Mouse (Mus musculus) midbrain, embryonic 14.5 days (tissue): Measurements from ENCODE around the gene Ctnna2. TPM values are rescaled to one million over a fixed set of nuclear protein-coding genes. Genes with fewer than 3 reads are reported as not detected.

ENCODE experiments used
- ATAC-seq: fragments of 200-750 bp; cut with Nextera tagmentation; 2 replicates; pipeline ENCODE4 v1.8.0; 2017; ENCODE audit warnings: moderate number of reproducible peaks, moderate library complexity; ENCODE audit not compliant: low FRiP score, low TSS enrichment
- DNase-seq: peaks from one replicate; pipeline ENCODE4 v3.0.0-alpha.2; 2015
- H3K27ac ChIP-seq: fragments of 300-500 bp; sonication (generic); replicated peaks from 2 replicates; pipeline ENCODE4 v1.5.1; 2014; ENCODE audit warnings: mild to moderate bottlenecking, low read depth, low read length, moderate library complexity
- H3K27me3 ChIP-seq: fragments of 300-500 bp; sonication (generic); 2 replicates; pipeline ENCODE4 v1.6.1; 2014; ENCODE audit warnings: low read length, control low read depth, mixed read lengths; ENCODE audit not compliant: control insufficient read depth, insufficient read depth
- H3K36me3 ChIP-seq: fragments of 300-500 bp; sonication (generic); 2 replicates; pipeline ENCODE4 v1.6.1; 2014; ENCODE audit warnings: low read length, control low read depth; ENCODE audit not compliant: control insufficient read depth, insufficient read depth
- H3K4me1 ChIP-seq: fragments of 300-500 bp; sonication (generic); 2 replicates; pipeline ENCODE4 v1.6.1; 2014; ENCODE audit warnings: mild to moderate bottlenecking, antibody characterized with exemption, low read length, control low read depth; ENCODE audit not compliant: control insufficient read depth, insufficient read depth
- H3K4me2 ChIP-seq: fragments of 300-500 bp; sonication (generic); 2 replicates; pipeline ENCODE4 v1.6.1; 2014; ENCODE audit warnings: mild to moderate bottlenecking, low read length, moderate library complexity
- H3K4me3 ChIP-seq: fragments of 300-500 bp; sonication (generic); replicated peaks from 2 replicates; pipeline ENCODE4 v1.5.1; 2014; ENCODE audit warnings: low read depth, low read length
- H3K9ac ChIP-seq: fragments of 300-500 bp; sonication (generic); replicated peaks from 2 replicates; pipeline ENCODE4 v1.6.1; 2014; ENCODE audit warnings: mild to moderate bottlenecking, low read length, moderate library complexity
- H3K9me3 ChIP-seq: fragments of 300-500 bp; sonication (generic); 2 replicates; pipeline ENCODE4 v1.6.1; 2016; ENCODE audit warnings: low read length, control low read depth, mixed read lengths; ENCODE audit not compliant: control insufficient read depth
- WGBS: fragments of 180-500 bp; shearing (Covaris S2); extraction: QIAGEN DNeasy Blood & Tissue Kit; methylation state at CpG from one replicate; pipeline ENCODE4 v1.1.7; 2014; 5-methylcytosine and 5-hydroxymethylcytosine counted together
- polyA plus RNA-seq: library from polyadenylated mRNA; unstranded; fragments of >200 nt; fragmentation: Nextera tagmentation; extraction: Ambion mirVana; gene quantifications from 2 replicates; pipeline ENCODE4 v1.2.1, GENCODE M21; 2014

Gene Ctnna2
- polyA plus RNA-seq, 1 experiment from 2014 or later: 141 TPM

DNA sequence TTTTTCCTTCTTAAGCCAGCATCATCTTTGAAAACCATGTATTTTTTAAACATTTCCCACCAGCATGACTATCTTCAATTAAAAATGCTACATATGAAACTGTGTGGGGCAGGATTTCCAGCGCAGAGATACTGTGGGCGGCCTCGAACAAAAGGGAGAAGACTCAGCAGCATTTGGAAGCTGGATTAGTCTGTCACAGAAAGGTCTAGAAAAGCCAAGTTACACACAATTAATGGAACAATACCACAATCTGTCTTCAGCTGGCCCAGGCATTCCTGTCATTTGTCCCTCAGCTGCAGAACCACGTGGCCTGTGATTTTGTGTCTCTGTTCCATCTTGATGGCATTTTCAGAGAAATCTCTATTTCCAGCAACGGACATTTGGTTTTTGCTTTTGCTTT, 726.0 kb downstream of the Ctnna2 start:
- H3K9ac ChIP-seq: no peak overlapping the region

DNA sequence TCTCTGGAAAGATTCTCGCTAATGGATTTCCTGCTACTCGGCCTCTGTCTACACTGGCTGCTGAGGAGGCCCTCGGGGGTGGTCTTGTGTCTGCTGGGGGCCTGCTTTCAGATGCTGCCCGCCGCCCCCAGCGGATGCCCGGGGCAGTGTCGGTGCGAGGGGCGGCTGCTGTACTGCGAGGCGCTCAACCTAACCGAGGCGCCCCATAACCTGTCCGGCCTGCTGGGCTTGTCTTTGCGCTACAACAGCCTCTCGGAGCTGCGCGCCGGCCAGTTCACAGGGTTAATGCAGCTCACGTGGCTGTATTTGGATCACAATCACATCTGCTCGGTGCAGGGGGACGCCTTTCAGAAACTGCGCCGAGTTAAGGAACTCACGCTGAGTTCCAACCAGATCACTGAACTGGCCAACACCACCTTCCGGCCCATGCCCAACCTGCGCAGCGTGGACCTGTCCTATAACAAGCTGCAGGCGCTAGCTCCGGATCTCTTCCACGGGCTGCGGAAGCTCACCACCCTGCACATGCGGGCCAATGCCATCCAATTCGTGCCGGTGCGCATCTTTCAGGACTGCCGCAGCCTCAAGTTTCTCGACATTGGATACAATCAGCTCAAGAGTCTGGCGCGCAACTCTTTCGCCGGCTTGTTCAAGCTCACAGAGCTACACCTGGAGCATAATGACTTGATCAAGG, 735.8 kb downstream of the Ctnna2 start:
- DNase-seq (peak; percentile 74), ATAC-seq (peak; percentile 66)
- Histone ChIP-seq H3K4me2 (peak overlapping the region; percentile 66), H3K9ac (peak overlapping the region; percentile 77), H3K36me3 (no peaks in the 10 kb centered on the region), H3K27me3 (peaks cover 17% of the 10 kb centered on the region; the same call in 1 of the 2 replicates), H3K4me1 (peaks cover 25% of the 10 kb centered on the region), H3K4me3 (peak overlapping the region; percentile 58), H3K9me3 (no peaks in the 10 kb centered on the region), H3K27ac (peak overlapping the region; percentile 90)
- under 1% methylated on average over 43 of the region's 43 CpGs for WGBS

More for the DNA sequence above, 726.0 kb downstream of the Ctnna2 start:
- Histone ChIP-seq H3K4me2 (no peak overlapping the region), H3K27ac (no peak overlapping the region), H3K4me1 (no peaks in the 10 kb centered on the region), H3K9me3 (no peaks in the 10 kb centered on the region), H3K36me3 (no peaks in the 10 kb centered on the region), H3K4me3 (no peak overlapping the region), H3K27me3 (no peaks in the 10 kb centered on the region)
- DNase-seq: no peak
- 62% methylated on average over 5 of the region's 5 CpGs for WGBS
- ATAC-seq: no peak

DNA sequence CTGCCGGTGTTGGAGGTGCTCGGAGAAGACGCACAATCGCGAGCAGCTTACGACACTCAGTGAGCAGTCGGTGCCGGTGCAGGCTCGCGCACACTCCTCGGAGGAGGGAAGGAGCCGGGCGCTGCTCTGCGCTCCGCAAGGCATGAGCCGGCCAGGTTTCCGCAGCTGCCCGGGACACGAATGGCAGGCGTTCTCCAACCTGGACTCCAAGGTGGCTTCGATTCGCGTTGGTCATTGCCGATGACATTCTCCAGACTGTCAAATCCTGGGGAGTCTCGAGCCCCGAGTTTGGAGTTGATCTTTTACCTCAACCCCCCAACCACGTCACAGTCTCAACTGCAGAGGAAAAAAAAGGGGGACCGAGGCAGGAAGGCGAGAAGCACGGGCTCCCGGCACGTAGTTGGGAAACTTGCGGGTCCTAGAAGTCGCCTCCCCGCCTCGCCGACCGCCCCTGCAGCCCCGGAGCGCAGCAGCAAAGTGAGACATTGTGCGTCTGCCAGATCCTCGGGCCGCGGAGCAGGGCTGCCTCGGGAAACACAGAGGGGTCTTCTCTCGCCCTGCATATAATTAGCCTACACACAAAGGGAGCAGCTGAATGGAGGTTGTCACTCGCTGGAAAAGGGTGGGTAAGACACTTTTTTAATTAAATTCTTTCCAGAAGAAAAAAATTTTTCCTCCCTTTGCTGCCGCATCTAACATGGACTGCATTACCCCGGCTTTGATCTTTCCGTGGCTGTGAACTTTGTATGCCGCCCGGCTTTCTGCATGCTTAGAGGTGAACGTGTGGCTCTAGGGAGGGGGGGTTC, 736.7 kb downstream of the Ctnna2 start, which contains the start of gene Lrrtm1:
TSS of gene Lrrtm1 (plus strand) at position 89 of the 806 bp plus-strand sequence.
- Histone ChIP-seq H3K4me2 (peak within 1 kb of the TSS; percentile 66), H3K36me3 (no peaks in the 10 kb centered on the region), H3K9me3 (no peaks in the 10 kb centered on the region), H3K4me1 (peaks cover 25% of the 10 kb centered on the region), H3K27ac (peak within 1 kb of the TSS; percentile 90), H3K9ac (peak within 1 kb of the TSS; percentile 77), H3K4me3 (peak within 1 kb of the TSS; percentile 58), H3K27me3 (peaks cover 17% of the 10 kb centered on the region; the same call in 1 of the 2 replicates)
- under 1% methylated on average over 53 of the region's 53 CpGs for WGBS
- DNase-seq (peak; percentile 92), ATAC-seq (peak; percentile 88)

DNA sequence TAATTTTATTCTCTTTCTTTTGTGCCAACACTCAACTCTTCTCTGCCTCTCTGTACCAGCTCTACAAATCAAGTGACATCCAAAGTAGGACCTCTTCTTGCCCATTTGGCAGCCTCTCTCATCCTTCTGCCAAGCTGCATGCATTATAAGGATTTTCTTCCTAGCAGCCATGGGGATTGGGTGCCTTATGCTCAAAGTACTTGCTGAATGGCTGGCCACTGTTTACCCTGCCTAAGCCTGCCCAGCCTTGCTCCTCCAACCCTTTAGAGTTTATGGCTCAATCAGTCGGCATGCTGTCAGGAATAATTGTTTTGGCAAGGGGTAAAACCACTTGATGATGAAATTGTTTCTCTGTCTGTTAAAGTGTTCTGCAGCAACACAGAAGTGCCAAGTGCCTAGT, 739.1 kb downstream of the Ctnna2 start:
- H3K27ac ChIP-seq: no peak overlapping the region
- H3K9ac ChIP-seq: no peak overlapping the region
- H3K36me3 ChIP-seq: no peaks in the 10 kb centered on the region
- peaks cover 21% of the 10 kb centered on the region for H3K4me1 ChIP-seq
- no peak overlapping the region for H3K4me3 ChIP-seq
- H3K4me2 ChIP-seq: no peak overlapping the region
- peaks cover 6% of the 10 kb centered on the region; the same call in 1 of the 2 replicates for H3K27me3 ChIP-seq
- DNase-seq: peak; percentile 39
- no peak for ATAC-seq
- WGBS: 26% methylated on average over 1 of the region's 1 CpGs
- H3K9me3 ChIP-seq: no peaks in the 10 kb centered on the region

DNA sequence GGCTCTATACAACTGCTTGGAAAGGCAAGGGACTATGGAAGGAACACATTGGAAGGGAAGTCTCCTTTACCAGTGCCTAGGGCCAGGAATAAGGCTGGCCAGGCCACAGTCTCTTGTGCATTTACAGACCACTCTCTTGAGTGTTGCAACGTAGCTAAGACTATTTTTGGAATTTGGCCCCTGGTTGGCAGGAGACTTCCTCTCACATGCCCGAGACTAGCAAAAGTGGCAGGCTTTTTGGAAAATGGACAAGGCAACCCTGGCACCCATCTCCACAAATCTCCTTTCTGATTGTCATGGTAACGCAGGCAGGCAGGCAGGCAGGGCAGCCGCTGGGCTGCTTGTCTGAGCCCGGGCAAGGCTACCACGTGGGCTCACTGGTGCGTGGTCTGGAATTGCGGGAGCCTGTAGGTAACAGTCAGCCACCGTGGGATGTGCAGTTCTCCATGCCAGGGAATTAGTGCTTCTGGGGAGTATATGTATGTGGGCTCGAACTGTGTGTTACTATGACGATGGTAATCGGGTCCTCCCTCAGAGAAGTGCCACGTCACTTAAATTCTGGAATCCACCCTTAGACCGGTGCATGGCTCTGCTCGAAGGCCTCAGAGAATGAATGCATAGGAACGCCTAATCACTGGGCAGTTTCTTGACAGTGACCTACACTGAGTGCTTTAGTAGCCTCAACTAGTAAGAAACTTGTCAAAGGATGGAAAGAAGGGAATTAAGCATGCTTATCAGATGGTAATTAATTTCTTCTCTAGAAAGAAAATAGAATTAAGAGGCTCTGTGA, 756.5 kb downstream of the Ctnna2 start:
- Histone ChIP-seq H3K9ac (no peak overlapping the region), H3K9me3 (no peaks in the 10 kb centered on the region), H3K27ac (no peak overlapping the region), H3K4me3 (no peak overlapping the region), H3K27me3 (no peaks in the 10 kb centered on the region), H3K4me2 (peak overlapping the region; percentile 38), H3K36me3 (no peaks in the 10 kb centered on the region), H3K4me1 (peaks cover 16% of the 10 kb centered on the region)
- WGBS: 17% methylated on average over 16 of the region's 16 CpGs
- DNase-seq (peak; percentile 72), ATAC-seq (peak; percentile 87)

DNA sequence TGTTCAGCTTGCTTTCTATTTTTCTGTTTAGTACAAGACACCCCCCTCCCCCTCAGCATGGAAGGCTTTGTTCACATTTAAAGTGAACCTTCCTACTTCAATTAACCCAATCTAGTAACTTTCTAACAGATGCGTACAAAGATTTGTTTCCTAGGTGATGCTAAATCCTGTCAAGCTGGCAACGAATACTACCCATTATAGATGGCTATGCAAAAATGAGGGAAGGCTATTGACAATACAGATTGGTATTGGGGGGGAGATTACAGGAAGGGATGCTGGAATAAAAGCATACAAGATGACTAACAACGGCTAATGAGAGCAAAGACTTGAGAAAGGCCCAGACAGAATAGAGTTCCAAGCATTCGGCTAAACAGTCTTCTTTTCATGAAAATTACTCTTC, 758.7 kb downstream of the Ctnna2 start:
- 19% methylated on average over 4 of the region's 4 CpGs for WGBS
- no peak for ATAC-seq
- H3K27ac ChIP-seq: no peak overlapping the region

DNA sequence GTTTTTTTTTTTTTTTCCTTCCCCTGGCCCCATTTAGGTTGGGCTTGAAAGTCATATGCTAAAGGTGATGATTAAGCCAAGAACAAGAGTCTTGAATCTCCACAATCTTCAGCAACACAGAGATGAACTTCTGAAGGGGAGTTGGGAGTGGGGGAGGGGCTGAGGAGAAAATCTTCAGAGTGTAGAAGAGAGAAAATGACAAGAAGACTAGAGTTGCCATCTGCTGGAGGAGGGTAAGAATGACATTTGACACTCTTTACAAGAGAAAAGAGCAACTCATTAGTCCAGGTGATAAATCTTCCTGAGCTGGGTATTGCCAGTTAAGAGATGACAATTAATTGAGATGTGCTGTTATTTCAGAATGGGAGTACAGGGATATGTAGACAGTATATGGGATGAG, 760.6 kb downstream of the Ctnna2 start:
- Histone ChIP-seq H3K27ac (no peak overlapping the region), H3K9me3 (no peaks in the 10 kb centered on the region), H3K36me3 (no peaks in the 10 kb centered on the region), H3K4me3 (no peak overlapping the region), H3K4me1 (peaks cover 16% of the 10 kb centered on the region), H3K4me2 (no peak overlapping the region), H3K9ac (no peak overlapping the region), H3K27me3 (no peaks in the 10 kb centered on the region)
- ATAC-seq (no peak), DNase-seq (peak; percentile 76)

More for the DNA sequence above, 758.7 kb downstream of the Ctnna2 start:
- no peak overlapping the region for H3K4me3 ChIP-seq
- no peak overlapping the region for H3K4me2 ChIP-seq
- H3K36me3 ChIP-seq: no peaks in the 10 kb centered on the region
- no peaks in the 10 kb centered on the region for H3K27me3 ChIP-seq
- H3K9ac ChIP-seq: no peak overlapping the region
- no peaks in the 10 kb centered on the region for H3K9me3 ChIP-seq
- peaks cover 16% of the 10 kb centered on the region for H3K4me1 ChIP-seq
- DNase-seq: no peak

DNA sequence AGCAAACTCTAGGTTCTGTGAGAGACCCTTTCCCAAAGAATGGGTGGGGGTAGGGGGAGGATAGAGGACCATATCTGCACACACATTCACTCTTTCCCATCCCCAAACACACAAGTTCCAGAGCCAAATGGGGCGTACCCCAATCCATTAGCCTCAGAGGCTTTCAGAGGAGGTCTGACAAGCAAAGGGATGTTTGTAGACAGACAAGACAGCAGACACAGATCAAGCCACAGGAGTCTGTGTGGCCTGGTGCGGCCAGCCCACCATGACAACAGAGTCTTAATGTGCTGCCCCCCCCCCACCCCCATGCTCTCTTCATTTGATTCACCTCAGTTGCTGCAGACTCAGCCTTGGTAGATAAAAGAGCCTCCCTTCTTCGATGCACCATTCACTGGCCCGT, 764.2 kb downstream of the Ctnna2 start:
- ATAC-seq: no peak
- Histone ChIP-seq H3K4me1 (peaks cover 3% of the 10 kb centered on the region; the same call in 1 of the 2 replicates), H3K9me3 (no peaks in the 10 kb centered on the region), H3K27me3 (no peaks in the 10 kb centered on the region), H3K27ac (no peak overlapping the region), H3K4me2 (no peak overlapping the region), H3K36me3 (no peaks in the 10 kb centered on the region), H3K4me3 (no peak overlapping the region), H3K9ac (no peak overlapping the region)
- WGBS: 47% methylated on average over 4 of the region's 4 CpGs
- no peak for DNase-seq
